Mouse (Mus musculus) midbrain, embryonic 16.5 days (tissue): ENCODE data around the gene Gm49387. TPM values are rescaled to one million over a fixed set of nuclear protein-coding genes. Genes with fewer than 3 reads are reported as not detected.

Experiments used
- ATAC-seq: fragments of 200-750 bp; cut with Nextera tagmentation; 2 replicates; pipeline ENCODE4 v1.8.0; 2017; ENCODE audit warnings: moderate TSS enrichment
- H3K27ac ChIP-seq: fragments of 300-500 bp; sonication (generic); 2 replicates; pipeline ENCODE4 v1.5.1; 2014; ENCODE audit warnings: mild to moderate bottlenecking, low read length, mixed read lengths
- H3K27me3 ChIP-seq: fragments of 300-500 bp; sonication (generic); 2 replicates; pipeline ENCODE4 v1.6.1; 2014; ENCODE audit warnings: low read depth, low read length, mixed read lengths; ENCODE audit not compliant: control insufficient read depth, insufficient read depth
- H3K36me3 ChIP-seq: fragments of 300-500 bp; sonication (generic); 2 replicates; pipeline ENCODE4 v1.6.1; 2014; ENCODE audit warnings: mild to moderate bottlenecking, low read length, moderate library complexity, mixed read lengths; ENCODE audit not compliant: control insufficient read depth, insufficient read depth
- H3K4me1 ChIP-seq: fragments of 300-500 bp; sonication (generic); 2 replicates; pipeline ENCODE4 v1.6.1; 2014; ENCODE audit warnings: mild to moderate bottlenecking, low read length, mixed read lengths; ENCODE audit not compliant: control insufficient read depth, insufficient read depth
- H3K4me2 ChIP-seq: fragments of 300-500 bp; sonication (generic); 2 replicates; pipeline ENCODE4 v1.6.1; 2014; ENCODE audit warnings: mild to moderate bottlenecking, low read length, mixed read lengths
- H3K4me3 ChIP-seq: fragments of 300-500 bp; sonication (generic); 2 replicates; pipeline ENCODE4 v1.5.1; 2014; ENCODE audit warnings: low read depth, mild to moderate bottlenecking, low read length, moderate library complexity, mixed read lengths
- H3K9ac ChIP-seq: fragments of 300-500 bp; sonication (generic); 2 replicates; pipeline ENCODE4 v1.6.1; 2014; ENCODE audit warnings: low read depth, low read length, mixed read lengths
- H3K9me3 ChIP-seq: fragments of 300-500 bp; sonication (generic); replicated peaks from 2 replicates; pipeline ENCODE4 v1.6.1; 2014; ENCODE audit warnings: mild to moderate bottlenecking, low read length, mixed read lengths; ENCODE audit not compliant: control insufficient read depth, poor library complexity, severe bottlenecking
- WGBS: fragments of 180-500 bp; shearing (Covaris S2); extraction: QIAGEN DNeasy Blood & Tissue Kit; methylation state at CpG from one replicate; pipeline ENCODE4 v1.1.7; 2014; 5-methylcytosine and 5-hydroxymethylcytosine counted together
- polyA plus RNA-seq: library from polyadenylated mRNA; unstranded; fragments of >200 nt; fragmentation: Nextera tagmentation; extraction: Ambion mirVana; gene quantifications from 2 replicates; pipeline ENCODE4 v1.2.1, GENCODE M21; 2015

Gm49387 gene
- polyA plus RNA-seq, 1 experiment from 2014 or later, result not detected

DNA sequence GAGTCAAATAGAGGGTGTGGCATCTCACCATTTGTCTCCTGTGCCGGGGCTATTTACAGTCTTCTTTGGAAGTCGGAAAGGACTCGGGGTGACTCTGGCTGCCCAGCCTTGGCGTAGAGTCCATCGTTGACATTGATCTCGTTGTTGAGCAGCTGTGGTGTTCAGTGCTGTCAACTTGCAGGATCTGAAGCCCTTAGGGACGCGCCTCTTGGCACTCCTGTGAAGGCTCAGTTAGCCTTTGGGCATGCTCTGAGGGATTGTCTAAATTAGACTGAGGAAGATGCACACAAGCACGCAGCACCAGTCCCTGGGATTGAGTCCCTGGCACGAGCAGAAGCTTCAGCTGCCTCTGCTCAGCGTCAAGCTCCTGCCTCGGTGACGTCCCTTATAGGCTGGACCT lies 137.3 kb downstream of the Gm49387 start:
- Histone ChIP-seq H3K27me3 (no peaks in the 10 kb centered on the region), H3K9ac (no peak overlapping the region), H3K4me1 (no peaks in the 10 kb centered on the region), H3K27ac (no peak overlapping the region), H3K36me3 (peaks cover 50% of the 10 kb centered on the region), H3K4me3 (no peak overlapping the region), H3K9me3 (no peaks in the 10 kb centered on the region), H3K4me2 (no peak overlapping the region)
- 95% methylated on average over 13 of the region's 13 CpGs for WGBS
- no peak for ATAC-seq

Other genes starting within 250 kb of the Gm49387 start
- 156 and 158 TPM in 2 replicates for gene Sh3bp5, start 204.8 kb downstream of the Gm49387 start, polyA plus RNA-seq
- gene Eaf1, start 146.5 kb downstream of the Gm49387 start, polyA plus RNA-seq, result 7.3 and 8.6 TPM in 2 replicates
- 43.1 and 48.3 TPM in 2 replicates for gene Mettl6, start 145.8 kb downstream of the Gm49387 start, polyA plus RNA-seq
- gene Colq, start 49.5 kb downstream of the Gm49387 start, polyA plus RNA-seq, result not detected in 2 replicates
- 15.0 and 17.2 TPM in 2 replicates for gene Btd, start 150 bp upstream of the Gm49387 start, polyA plus RNA-seq
- 8.6 and 10.6 TPM in 2 replicates for gene Hacl1, start 408 bp upstream of the Gm49387 start, polyA plus RNA-seq
- 9.4 and 10.1 TPM in 2 replicates for gene Ankrd28, start 189.8 kb upstream of the Gm49387 start, polyA plus RNA-seq